Mouse (Mus musculus) left cerebral cortex, postnatal 14 days (tissue): ENCODE data around the gene Gm37240. TPM values are rescaled to one million over a fixed set of nuclear protein-coding genes. Genes with fewer than 3 reads are reported as not detected.
"Not testable (repeated sequence)": the region's sequence is repeated elsewhere in the genome, so short reads cannot be mapped to it uniquely, and the experiment has no call there.

ENCODE experiments used
- DNase-seq, 2 experiments: peaks; one replicate each; pipeline ENCODE4 v3.0.0; 2021 to 2022; ENCODE audit warnings: low spot score in 2 of 2, mixed read lengths in 1 of 2
- intact Hi-C: fragments of 180-260 bp; cut with DNase I; formaldehyde crosslinking; loops from one replicate; pipeline ENCODE4 v1.15.1; 2025
- total RNA-seq, 2 experiments: library from RNA; stranded (reverse); gene quantifications; 2 replicates each; pipeline ENCODE4 v1.2.3; 2021

The Gm37240 gene
- total RNA-seq, 2 experiments from 2014 or later: 1.9 to 3.2 TPM

DNA sequence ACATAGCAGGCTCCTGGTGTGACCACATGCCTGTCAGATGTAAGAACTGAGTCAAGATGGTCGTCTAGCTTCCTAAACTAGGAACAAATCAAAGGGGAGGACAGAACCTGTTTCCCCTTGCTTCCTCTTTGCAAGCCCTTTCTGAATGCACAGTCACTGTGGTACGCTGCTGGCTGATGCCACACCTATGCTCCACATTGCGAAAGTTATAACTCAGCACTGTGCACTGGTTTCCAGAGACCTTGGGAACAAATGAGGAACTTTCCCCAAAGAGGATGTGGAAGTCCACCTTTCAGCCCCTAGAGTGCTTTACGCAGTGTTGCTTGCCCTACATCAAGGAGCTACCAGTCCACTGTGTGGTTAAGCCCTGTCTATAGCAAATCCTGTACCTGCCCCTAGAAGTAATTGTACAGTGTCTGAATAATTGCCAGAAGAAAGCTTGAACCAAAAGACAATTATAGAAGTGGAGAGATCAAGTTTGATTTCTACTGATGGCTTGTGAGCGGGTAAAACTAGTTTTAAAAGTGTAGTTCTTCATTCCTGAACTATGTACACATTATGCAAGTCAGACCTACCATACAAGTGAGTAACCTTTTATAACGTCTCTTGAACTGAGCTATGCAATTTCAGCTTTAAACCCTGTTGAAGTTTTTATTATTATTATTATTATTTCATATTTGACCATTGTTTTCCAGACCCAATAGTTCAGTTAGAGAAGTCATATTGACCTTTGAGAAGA lies 1289.2 kb downstream of the Gm37240 start:
- intact Hi-C loops: no loop called here

DNA sequence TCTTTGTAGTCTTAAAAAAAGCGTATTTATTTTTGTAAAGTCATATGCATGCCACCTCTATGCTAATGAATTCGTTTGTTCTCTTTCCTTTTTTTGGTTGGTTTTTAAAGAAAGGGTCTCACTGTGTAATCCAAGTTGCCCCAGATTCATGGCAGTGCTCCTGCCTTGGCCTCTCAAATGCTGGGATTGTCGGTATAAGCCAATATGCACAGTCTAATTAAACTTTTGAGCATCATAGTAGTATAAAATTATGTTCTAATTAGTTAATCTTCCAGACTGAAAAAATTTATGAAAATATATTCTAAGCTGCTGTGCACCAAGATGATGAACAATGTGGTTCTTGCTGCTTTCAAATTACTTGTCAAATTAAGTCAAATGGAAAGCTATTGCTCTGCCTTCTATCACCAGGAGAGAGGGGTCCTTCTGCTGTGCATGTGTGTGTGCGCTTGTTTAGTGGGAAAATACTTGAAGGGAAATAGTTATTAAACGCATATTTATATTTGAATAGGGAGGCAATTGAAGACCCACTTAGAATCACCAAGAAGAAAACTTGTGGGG lies 1291.6 kb downstream of the Gm37240 start:
- intact Hi-C loops: no loop called here
- DNase-seq: no peak

More for the DNA sequence above, 1289.2 kb downstream of the Gm37240 start:
- DNase-seq: no peak

DNA sequence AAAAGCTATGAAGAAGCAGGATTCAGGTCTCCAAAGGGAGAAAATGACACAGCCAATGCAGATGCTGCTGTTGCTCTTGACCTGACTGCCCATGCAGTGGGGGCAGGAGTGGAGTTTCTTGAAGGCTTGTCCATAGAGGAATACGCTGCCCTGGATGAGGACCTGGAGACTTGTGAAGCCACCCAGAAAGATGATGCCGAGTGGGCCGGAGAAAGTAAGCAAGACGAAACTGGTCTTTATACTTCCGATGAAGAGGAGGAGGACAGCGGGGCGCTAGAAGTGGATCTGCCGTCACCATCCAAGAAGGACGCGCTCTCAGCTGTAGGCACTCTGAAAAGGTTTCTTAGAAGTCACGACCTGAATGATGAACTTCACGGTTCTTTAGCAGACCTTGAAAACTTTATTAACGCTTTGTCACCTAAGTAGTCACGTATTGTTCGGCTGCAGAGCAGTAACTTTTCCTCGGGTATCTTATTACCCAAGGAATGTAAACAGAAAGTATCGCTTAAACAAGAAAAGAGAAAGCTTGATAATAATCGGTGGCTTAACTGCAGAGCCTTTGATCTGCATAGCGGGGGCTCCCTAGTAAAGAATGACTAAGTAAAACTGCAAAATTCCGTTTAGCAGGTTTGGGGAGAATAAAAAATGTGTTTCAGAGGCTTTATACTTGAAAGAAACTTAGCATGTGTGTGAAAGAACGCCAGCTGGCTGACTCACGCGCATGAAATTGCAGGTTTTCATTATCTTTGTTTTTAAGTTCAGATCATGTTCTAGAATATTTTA lies 1292.2 kb downstream of the Gm37240 start:
- DNase-seq: peak; percentile 52 to 58
- intact Hi-C loops: no loop called here

DNA sequence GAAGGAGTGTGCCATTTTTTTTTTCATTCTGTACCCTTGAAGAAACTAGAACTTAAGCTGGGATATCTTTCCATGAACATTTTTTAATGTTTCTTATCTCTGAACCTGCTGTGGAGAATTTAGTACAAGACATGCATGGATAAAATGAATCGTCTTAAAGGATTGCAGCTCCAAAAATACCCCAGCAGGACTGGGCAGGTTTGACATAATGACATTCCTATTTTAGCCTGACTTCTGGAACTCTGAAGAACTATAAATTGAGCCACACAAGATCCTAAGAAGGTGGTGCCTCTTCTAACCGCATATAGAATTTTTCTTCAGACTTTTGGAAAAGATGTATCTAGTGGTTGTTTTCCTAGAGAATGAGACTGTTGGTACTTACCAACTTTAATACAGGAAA lies 1294.0 kb downstream of the Gm37240 start, which contains the start of gene Tigd4:
Gene Tigd4 (plus strand): TSS at position 301 of the 400 bp plus-strand sequence.
- intact Hi-C loops: no loop called here
- no peak for DNase-seq

DNA sequence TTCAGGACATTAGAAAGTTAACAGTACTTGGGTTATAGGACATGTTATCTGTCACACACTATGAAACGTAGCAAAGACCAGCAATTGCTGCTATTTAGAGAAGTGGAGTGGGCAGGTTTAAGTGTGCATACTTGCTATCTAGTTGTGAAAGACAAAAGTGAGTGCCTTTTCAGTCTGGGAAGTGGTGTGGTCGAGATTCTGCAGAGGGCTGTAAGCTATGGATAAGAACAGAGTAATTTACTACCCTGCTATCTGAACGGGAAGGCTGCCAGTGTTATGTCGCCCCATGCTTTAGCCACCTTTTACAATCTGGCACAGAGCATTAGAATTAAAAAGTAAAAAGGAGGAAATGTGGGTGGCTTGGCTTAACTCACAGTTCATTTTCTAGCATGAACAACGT lies 1300.6 kb downstream of the Gm37240 start:
- intact Hi-C loops: no loop called here

DNA sequence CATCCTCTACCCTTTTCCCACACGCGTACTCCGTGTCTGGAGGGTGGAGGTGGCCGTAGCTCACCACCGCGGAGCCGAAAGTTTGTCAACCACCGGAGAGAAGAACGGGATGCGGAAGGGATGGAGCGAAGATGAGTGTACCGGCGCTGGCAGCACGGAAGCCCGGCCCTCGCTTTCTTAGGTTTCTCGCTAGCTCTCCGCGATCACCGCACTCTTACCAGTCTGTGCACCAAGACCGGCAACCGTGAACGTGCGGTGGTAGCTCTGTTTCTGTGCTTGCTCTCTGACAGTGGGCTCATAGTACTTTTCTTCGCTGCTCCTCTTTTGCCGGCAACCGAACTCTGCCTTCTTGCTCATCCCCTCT lies 1304.4 kb downstream of the Gm37240 start:
- intact Hi-C loops: no loop called here
- DNase-seq: peak in 1 of 2 experiments; percentile 31

More for the DNA sequence above, 1300.6 kb downstream of the Gm37240 start:
- no peak for DNase-seq

DNA sequence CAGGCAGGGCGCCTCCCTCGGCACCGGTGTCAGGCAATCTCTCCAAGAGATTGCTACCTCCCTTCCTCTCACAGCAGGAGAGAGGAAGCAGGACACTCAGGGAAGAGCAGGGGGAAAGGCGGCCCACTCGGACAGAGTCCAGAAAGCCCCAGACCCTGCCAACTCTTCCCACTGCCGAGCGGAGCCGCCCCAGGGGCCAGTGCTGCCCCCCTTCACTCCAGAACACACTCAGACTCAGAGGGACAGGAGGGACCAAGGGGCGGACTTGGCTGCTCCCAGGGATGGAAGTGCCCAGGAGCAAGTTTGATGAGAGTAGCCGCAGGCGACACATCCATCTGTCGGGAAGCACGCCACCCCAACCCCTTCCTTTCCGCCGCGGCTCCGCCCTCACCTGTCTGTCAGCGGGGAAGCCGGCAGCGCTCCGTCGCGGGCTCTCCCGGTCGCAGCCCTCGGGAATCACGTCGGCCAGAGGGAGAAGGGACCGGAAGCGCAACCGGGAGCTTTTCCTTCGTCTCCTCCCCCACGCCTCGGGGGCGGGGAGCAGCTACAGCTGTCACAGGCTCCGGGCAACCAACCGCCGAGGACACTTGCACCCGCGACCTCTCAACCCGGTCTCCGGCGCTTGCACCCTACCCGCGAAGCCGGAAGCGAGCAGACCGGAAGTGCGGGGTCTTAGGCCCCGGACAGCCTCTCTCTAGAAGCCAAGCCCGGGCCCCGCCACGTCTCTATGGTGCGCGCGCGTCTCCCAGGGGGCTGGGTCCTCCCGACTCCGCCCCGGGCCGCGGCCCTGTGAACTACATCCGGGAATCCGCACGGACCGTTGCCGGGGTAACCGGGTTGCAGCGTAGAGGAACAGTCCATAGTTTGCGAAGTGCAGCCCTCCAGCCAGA lies 1305.0 kb downstream of the Gm37240 start, which contains the start of gene Arfip1:
Gene Arfip1 (minus strand): TSS at position 603 of the 890 bp plus-strand sequence.
- peak; percentile 92 to 95 for DNase-seq
- intact Hi-C loops: no loop called here

DNA sequence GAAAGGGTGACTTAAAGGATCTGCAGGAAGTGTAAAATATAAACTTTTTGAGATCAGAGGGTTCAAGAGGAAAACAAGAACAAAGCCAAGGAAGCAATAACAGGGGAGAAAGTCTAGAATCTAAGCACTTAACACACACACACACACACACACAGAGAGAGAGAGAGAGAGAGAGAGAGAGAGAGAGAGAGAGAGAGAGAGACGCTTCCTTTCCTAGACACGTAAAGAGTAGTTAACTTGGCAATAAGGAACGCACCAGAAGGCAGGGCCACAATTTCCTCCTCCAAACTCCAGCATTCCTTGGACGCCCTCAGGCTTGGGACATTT lies 1305.7 kb downstream of the Gm37240 start:
- intact Hi-C loops: no loop called here

DNA sequence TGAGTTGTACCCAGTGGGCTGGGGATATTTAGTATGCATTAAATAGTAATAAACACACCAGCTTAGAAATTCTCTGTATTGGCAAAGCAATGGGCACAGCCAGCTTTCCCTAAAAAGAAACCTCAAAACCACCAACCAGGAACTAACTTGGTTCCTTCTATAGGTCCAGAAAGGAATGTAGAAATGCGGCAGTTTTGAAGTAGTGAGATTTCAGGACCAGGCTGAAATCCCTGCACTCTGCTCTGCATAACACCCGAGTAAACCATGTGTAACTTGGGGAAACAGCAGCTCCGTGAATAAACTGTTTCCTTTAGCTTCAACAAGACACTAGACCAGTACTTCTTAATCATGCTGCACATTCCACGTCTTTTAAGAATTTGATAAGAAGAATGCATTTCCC lies 1306.6 kb downstream of the Gm37240 start:
- intact Hi-C loops: no loop called here

More for the DNA sequence above, 1305.7 kb downstream of the Gm37240 start:
- no peak for DNase-seq

DNA sequence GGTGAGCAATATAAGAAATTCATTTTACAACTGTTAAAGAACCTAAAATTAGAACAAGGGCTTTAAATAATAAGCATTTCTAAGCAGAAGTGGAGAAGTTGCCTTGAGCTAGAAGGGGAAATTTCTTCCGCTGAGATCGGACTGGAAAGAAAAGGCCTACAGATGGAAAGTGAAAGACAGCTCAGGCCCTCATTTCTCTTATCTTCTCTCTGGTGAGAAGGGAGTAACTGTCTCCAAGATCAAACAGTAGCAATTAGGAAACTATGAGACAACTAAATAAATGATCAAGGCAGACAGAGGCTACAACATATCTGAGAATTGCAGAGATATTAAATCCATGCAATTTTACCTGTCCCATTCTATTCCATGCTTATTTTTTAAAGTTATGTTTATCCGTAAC lies 1316.8 kb downstream of the Gm37240 start:
- intact Hi-C loops: no loop called here
- DNase-seq: no peak

More for the DNA sequence above, 1306.6 kb downstream of the Gm37240 start:
- DNase-seq: no peak

DNA sequence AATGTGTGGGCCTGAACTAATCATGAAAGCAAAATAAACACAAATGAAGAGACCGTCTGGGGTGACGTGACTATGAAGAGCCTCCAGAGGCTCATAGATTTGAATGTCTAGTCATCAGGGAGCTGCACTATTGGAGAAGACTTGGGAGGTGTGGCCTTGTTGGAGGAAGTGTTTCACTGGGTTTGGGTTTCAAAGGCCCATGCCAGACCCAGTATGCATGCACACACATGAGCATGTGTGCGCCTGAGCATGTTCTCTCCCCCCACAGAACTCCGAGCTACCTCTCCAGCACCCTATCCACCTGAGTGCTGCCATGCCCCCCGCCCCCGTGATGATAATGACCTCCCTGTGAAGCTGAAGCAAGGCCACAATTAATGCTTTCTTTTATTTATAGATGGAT lies 1317.7 kb downstream of the Gm37240 start:
- intact Hi-C loops: no loop called here
- DNase-seq: no peak

DNA sequence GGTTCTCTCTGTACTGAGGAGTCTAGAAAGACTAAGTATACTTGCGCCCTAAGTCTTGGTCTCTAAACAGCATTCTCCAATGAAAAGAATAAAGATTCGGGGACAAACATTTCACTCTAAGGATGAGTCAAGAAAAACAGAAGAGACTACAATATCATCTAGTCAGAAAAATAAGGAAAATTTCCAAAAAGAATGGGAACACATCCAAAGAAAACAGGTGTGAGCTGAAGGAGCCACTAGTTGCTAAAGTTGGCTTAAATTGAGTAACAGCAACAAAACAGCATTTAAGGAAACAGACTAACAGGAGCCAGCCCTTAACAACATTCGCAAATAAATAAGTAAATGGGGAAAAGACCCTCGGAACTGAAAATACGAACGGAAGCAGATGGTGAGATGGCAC lies 1318.8 kb downstream of the Gm37240 start:
- intact Hi-C loops: no loop called here
- DNase-seq: no peak

DNA sequence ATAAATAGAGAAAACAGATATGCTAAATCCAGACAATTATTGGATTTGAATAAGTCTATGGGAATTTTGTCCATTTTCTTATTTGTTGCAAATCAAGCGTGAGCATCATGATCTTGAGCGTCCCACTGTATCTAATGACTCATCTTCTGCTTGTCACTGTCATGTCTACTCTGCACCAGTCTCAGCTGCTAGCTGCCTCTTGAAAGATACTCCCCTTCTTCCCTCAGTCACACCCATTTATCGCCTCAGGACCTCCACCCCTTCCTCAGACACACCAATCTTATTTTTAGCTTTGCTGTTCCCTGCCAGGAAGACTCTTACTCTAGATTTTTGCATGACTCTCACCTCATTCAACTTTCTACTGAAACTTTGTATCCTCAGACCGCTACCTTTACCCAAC lies 1323.9 kb downstream of the Gm37240 start:
- intact Hi-C loops: no loop called here
- DNase-seq: no peak

DNA sequence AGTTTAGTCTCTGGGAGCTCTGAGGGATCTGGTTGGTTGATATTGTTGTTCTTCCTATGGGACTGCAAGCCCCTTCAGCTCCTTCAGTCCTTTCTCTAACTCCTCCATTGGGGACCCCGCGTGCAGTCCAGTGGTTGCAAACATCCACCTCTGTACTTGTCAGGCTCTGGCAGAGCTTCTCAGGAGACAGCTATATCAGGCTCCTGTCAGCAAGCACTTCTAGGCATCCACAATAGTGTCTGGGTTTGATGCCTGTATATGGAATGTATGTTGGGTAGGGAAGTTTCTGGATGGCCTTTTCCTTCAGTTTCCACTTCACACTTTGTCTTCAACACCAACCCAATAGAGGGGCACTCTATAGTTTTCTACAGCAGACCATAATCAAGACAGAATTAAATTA lies 1324.4 kb downstream of the Gm37240 start:
- DNase-seq, intact Hi-C loops: not testable (repeated sequence)

DNA sequence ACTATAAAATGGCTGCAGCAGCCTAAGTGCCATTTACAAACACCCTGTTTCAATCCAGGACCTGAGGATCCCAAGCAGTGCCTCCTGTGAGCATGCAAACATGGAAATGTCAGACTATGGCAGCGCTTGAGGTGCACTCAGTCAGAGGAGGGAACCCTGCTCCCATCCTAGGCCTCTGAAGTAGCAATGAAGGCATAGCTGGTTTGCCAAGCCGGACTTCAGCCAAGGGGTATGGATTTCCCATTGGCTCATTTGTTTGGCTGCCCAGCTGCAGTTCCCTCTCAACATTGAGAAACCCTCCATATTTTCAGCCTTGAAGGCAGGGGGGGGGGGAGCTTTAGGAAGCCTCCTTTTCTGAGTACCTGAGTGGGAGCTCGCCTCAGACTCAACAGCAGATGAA lies 1329.0 kb downstream of the Gm37240 start:
- intact Hi-C loops: no loop called here
- DNase-seq: no peak

DNA sequence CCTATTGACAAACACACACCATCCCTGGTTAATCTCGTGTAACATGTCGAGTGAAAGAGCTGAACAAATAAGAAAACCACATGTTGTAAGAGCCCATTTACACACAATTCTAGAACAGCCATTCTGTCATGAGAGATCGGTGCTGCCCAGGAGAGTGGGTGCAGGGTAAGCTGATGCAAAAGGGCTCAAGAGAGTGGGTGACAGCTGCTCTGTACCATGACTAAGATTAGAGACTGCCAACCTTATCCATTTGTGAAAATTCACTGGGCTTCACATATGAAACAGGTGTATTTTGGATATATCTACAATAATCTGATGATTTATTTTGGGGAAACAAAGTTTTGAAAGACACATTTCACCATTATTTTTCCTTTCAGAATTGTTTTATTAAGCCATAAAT lies 1331.5 kb downstream of the Gm37240 start:
- DNase-seq: no peak
- intact Hi-C loops: no loop called here

DNA sequence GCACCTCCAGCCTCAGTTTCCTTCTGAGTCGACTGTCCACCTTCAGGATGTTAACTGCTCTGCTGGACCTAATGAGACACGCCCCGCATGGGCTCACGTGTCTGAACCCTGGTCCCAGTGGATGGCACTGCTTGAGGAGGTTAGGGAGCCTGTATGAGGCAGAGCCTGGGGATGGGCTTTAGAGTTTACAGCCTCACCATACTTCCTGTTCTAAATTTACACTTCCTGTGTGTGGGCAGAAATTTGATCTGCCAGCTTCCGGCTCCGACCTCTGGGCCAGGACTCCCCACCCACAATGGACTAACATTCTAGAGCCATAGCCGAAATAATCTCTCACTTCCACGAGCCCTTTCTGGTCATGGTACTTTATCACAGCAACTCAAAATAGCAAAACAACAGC lies 1340.1 kb downstream of the Gm37240 start:
- no peak for DNase-seq
- intact Hi-C loops: loop anchor here (10.0 kb wide), 2 partner anchors 192 to 372 kb away; partner anchors contain the start of gene Gm6525

DNA sequence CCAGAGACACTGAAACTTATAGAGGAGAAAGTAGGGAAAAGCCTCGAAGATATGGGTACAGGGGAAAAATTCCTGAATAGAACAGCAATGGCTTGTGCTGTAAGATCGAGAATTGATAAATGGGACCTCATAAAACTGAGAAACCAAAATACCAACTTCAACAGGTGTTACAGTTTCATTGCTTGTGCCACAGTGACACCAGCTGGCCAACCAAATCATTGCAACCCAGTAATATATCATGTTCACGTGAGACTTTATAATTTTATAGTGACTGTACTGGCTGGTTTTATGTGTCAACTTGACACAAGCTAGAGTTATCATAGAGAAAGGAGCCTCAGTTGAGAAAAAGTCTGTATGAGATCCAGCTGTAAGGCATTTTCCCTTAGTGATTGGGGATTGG lies 1344.9 kb downstream of the Gm37240 start:
- intact Hi-C loops: loop anchor here (5.0 to 10.0 kb wide), 3 partner anchors 188 to 368 kb away; partner anchors contain the start of gene Gm6525
- DNase-seq: peak; percentile 75 to 79

DNA sequence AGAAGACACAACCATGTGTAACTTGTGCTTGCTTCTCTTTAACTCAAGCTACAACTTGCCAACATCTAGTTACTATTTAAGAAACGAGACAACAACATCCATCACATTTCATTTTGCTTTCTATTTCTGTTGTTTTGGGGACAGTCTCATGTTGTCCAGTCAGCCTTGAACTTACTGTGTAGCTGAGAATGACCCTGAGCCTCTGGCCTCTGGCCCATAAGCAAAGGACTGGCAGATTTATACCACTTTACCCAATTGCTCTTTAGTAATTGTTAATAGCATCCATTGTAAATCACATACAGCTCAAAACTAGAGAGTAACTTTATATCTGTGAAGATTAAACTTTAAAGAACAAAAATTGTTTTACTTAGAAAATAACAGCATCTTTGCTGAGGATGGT lies 1345.4 kb downstream of the Gm37240 start:
- DNase-seq: no peak
- intact Hi-C loops: loop anchor here (5.0 to 10.0 kb wide), 3 partner anchors 187 to 367 kb away; partner anchors contain the start of gene Gm6525
